Mouse (Mus musculus) embryonic facial prominence, embryonic 13.5 days (tissue): ENCODE measurements around the gene Vsx2. TPM values are rescaled to one million over a fixed set of nuclear protein-coding genes. Genes with fewer than 3 reads are reported as not detected.

Source experiments
- ATAC-seq: fragments of 200-750 bp; cut with Nextera tagmentation; 2 replicates; pipeline ENCODE4 v1.8.0; 2017; ENCODE audit warnings: low read depth; ENCODE audit not compliant: insufficient number of reproducible peaks, insufficient read depth, low FRiP score, low TSS enrichment
- H3K27ac ChIP-seq: fragments of 300-500 bp; sonication (generic); 2 replicates; pipeline ENCODE4 v1.5.1; 2015; ENCODE audit warnings: moderate library complexity, mild to moderate bottlenecking, inconsistent platforms
- H3K27me3 ChIP-seq: fragments of 300-500 bp; sonication (generic); 2 replicates; pipeline ENCODE4 v1.6.1; 2015; ENCODE audit warnings: mild to moderate bottlenecking, inconsistent platforms
- H3K36me3 ChIP-seq: fragments of 300-500 bp; sonication (generic); 2 replicates; pipeline ENCODE4 v1.6.1; 2015; ENCODE audit warnings: mild to moderate bottlenecking, inconsistent platforms
- H3K4me1 ChIP-seq: fragments of 300-500 bp; sonication (generic); 2 replicates; pipeline ENCODE4 v1.6.1; 2015; ENCODE audit warnings: inconsistent platforms
- H3K4me2 ChIP-seq: fragments of 300-500 bp; sonication (generic); 2 replicates; pipeline ENCODE4 v1.6.1; 2015; ENCODE audit warnings: moderate library complexity, mild to moderate bottlenecking, inconsistent platforms
- H3K4me3 ChIP-seq: fragments of 300-500 bp; sonication (generic); 2 replicates; pipeline ENCODE4 v1.5.1; 2015; ENCODE audit warnings: mild to moderate bottlenecking, inconsistent platforms
- H3K9ac ChIP-seq: fragments of 300-500 bp; sonication (generic); 2 replicates; pipeline ENCODE4 v1.6.1; 2015; ENCODE audit warnings: mild to moderate bottlenecking, inconsistent platforms
- H3K9me3 ChIP-seq: fragments of 300-500 bp; sonication (generic); 2 replicates; pipeline ENCODE4 v1.6.1; 2016; ENCODE audit warnings: inconsistent platforms
- WGBS: fragments of 180-500 bp; shearing (Covaris S2); methylation state at CpG from one replicate; pipeline ENCODE4 v1.1.7; 2015; ENCODE audit warnings: mixed read lengths; 5-methylcytosine and 5-hydroxymethylcytosine counted together
- polyA plus RNA-seq: library from polyadenylated mRNA; unstranded; fragments of >200 nt; fragmentation: Nextera tagmentation; extraction: Ambion mirVana; gene quantifications from 2 replicates; pipeline ENCODE4 v1.2.1, GENCODE M21; 2015

The Vsx2 gene
- polyA plus RNA-seq, 1 experiment from 2014 or later: 0.20 TPM

GRCm38 (mm10) chr12:84616977-84617630, 47.5 kb downstream of the Vsx2 start, which contains the start of gene Abcd4:
TSS of gene Abcd4 (minus strand) at chr12:84617413.
- peak; percentile 93 for ATAC-seq
- Histone ChIP-seq H3K27ac (peak within 1 kb of the TSS; percentile 73), H3K36me3 (peaks cover 10% of the 10 kb centered on the region), H3K9me3 (no peaks in the 10 kb centered on the region), H3K4me2 (peak within 1 kb of the TSS; percentile 66), H3K4me3 (peak within 1 kb of the TSS; percentile 71), H3K9ac (peak within 1 kb of the TSS; percentile 84), H3K4me1 (peaks cover 2% of the 10 kb centered on the region; the same call in 1 of the 2 replicates), H3K27me3 (no peaks in the 10 kb centered on the region)
- WGBS: under 1% methylated on average over 34 of the region's 34 CpGs

GRCm38 (mm10) chr12:84617663-84618062, 48.1 kb downstream of the Vsx2 start:
- 3% methylated on average over 10 of the region's 10 CpGs for WGBS
- Histone ChIP-seq H3K4me3 (peak overlapping the region; percentile 71), H3K27ac (peak overlapping the region; percentile 28; the same call in 1 of the 2 replicates), H3K27me3 (no peaks in the 10 kb centered on the region), H3K9me3 (no peaks in the 10 kb centered on the region), H3K36me3 (peaks cover 5% of the 10 kb centered on the region; the same call in 1 of the 2 replicates), H3K9ac (peak overlapping the region; percentile 66), H3K4me2 (peak overlapping the region; percentile 66), H3K4me1 (peaks cover 2% of the 10 kb centered on the region; the same call in 1 of the 2 replicates)
- no peak for ATAC-seq

GRCm38 (mm10) chr12:84620975-84621374, 51.4 kb downstream of the Vsx2 start:
- H3K9ac ChIP-seq: no peak overlapping the region
- H3K36me3 ChIP-seq: no peaks in the 10 kb centered on the region
- no peak overlapping the region for H3K4me3 ChIP-seq
- ATAC-seq: no peak
- H3K4me2 ChIP-seq: no peak overlapping the region
- peaks cover 5% of the 10 kb centered on the region; the same call in 1 of the 2 replicates for H3K4me1 ChIP-seq
- H3K9me3 ChIP-seq: no peaks in the 10 kb centered on the region
- peaks cover 28% of the 10 kb centered on the region for H3K27me3 ChIP-seq
- H3K27ac ChIP-seq: no peak overlapping the region

GRCm38 (mm10) chr12:84624601-84625000, 55.0 kb downstream of the Vsx2 start:
- no peaks in the 10 kb centered on the region for H3K9me3 ChIP-seq
- 20% methylated on average over 8 of the region's 8 CpGs for WGBS
- H3K4me3 ChIP-seq: no peak overlapping the region
- no peaks in the 10 kb centered on the region for H3K36me3 ChIP-seq
- H3K9ac ChIP-seq: no peak overlapping the region
- no peak overlapping the region for H3K27ac ChIP-seq
- H3K4me2 ChIP-seq: no peak overlapping the region
- peaks cover 39% of the 10 kb centered on the region for H3K27me3 ChIP-seq
- 0 out of 2 replicates have a peak, but pooled peaks cover 3% of the 10 kb centered on the region for H3K4me1 ChIP-seq
- ATAC-seq: no peak

- Histone ChIP-seq H3K27ac (no peak overlapping the region), H3K4me2 (0 out of 2 replicates have a peak overlapping the region, but pooled peaks have one; percentile 9), H3K9me3 (no peaks in the 10 kb centered on the region), H3K4me3 (no peak overlapping the region; the same call in 1 of the 2 replicates), H3K9ac (peak overlapping the region; percentile 49; the same call in 1 of the 2 replicates), H3K27me3 (peaks cover 39% of the 10 kb centered on the region), H3K36me3 (no peaks in the 10 kb centered on the region), H3K4me1 (0 out of 2 replicates have a peak, but pooled peaks cover 3% of the 10 kb centered on the region)
- 5% methylated on average over 9 of the region's 9 CpGs for WGBS
- no peak for ATAC-seq
Observed at GRCm38 (mm10) chr12:84625116-84625515, 55.6 kb downstream of the Vsx2 start.

- Histone ChIP-seq H3K36me3 (no peaks in the 10 kb centered on the region), H3K9me3 (no peaks in the 10 kb centered on the region), H3K27ac (no peak overlapping the region), H3K27me3 (peaks cover 2% of the 10 kb centered on the region; the same call in 1 of the 2 replicates), H3K4me3 (no peak overlapping the region), H3K4me1 (no peaks in the 10 kb centered on the region), H3K9ac (no peak overlapping the region), H3K4me2 (no peak overlapping the region)
- WGBS: 56% methylated on average over 3 of the region's 3 CpGs
- ATAC-seq: no peak
Observed at GRCm38 (mm10) chr12:84631867-84632266, 62.3 kb downstream of the Vsx2 start.

- ATAC-seq: no peak
- Histone ChIP-seq H3K4me1 (peaks cover 3% of the 10 kb centered on the region; the same call in 1 of the 2 replicates), H3K27ac (no peak overlapping the region), H3K9ac (no peak overlapping the region), H3K36me3 (no peaks in the 10 kb centered on the region), H3K4me2 (no peak overlapping the region), H3K27me3 (peaks cover 57% of the 10 kb centered on the region), H3K4me3 (no peak overlapping the region), H3K9me3 (no peaks in the 10 kb centered on the region)
- 11% methylated on average over 6 of the region's 6 CpGs for WGBS
Observed at GRCm38 (mm10) chr12:84640253-84640652, 70.7 kb downstream of the Vsx2 start.

- H3K9me3 ChIP-seq: no peaks in the 10 kb centered on the region
- 4% methylated on average over 9 of the region's 9 CpGs for WGBS
- peaks cover 3% of the 10 kb centered on the region; the same call in 1 of the 2 replicates for H3K4me1 ChIP-seq
- H3K27me3 ChIP-seq: peaks cover 57% of the 10 kb centered on the region
- no peak within 1 kb of the TSS for H3K9ac ChIP-seq
- no peak within 1 kb of the TSS for H3K4me3 ChIP-seq
- H3K36me3 ChIP-seq: no peaks in the 10 kb centered on the region
- ATAC-seq: no peak
- no peak within 1 kb of the TSS for H3K27ac ChIP-seq
- H3K4me2 ChIP-seq: no peak within 1 kb of the TSS
Observed at GRCm38 (mm10) chr12:84640654-84641053, 71.1 kb downstream of the Vsx2 start, which contains the start of gene Vrtn. TSS of gene Vrtn (plus strand) at chr12:84641019.

Other genes starting within 250 kb of the Vsx2 start
- 43.3 and 45.1 TPM in 2 replicates for gene Coq6, start 208.1 kb upstream of the Vsx2 start, polyA plus RNA-seq
- 4.2 and 5.5 TPM in 2 replicates for gene Fam161b, start 207.9 kb upstream of the Vsx2 start, polyA plus RNA-seq
- 10.4 and 15.7 TPM in 2 replicates for gene Entpd5, start 160.7 kb upstream of the Vsx2 start, polyA plus RNA-seq
- gene Bbof1, start 160.7 kb upstream of the Vsx2 start, polyA plus RNA-seq: 2.3 and 2.6 TPM in 2 replicates
- 27.9 and 36.2 TPM in 2 replicates for gene Rnf113a2, start 152.6 kb upstream of the Vsx2 start, polyA plus RNA-seq
- 36.7 and 39.6 TPM in 2 replicates for gene Aldh6a1, start 118.8 kb upstream of the Vsx2 start, polyA plus RNA-seq
- gene Lin52, start 118.3 kb upstream of the Vsx2 start, polyA plus RNA-seq: 25.7 and 28.2 TPM in 2 replicates
- gene Abcd4, start 47.7 kb downstream of the Vsx2 start, polyA plus RNA-seq: 17.8 and 18.0 TPM in 2 replicates
- gene Vrtn, start 71.3 kb downstream of the Vsx2 start, polyA plus RNA-seq: not detected in 2 replicates
- not detected in 2 replicates for gene Syndig1l, start 129.1 kb downstream of the Vsx2 start, polyA plus RNA-seq
- 78.2 and 79.1 TPM in 2 replicates for gene Npc2, start 203.4 kb downstream of the Vsx2 start, polyA plus RNA-seq
- gene Isca2, start 203.5 kb downstream of the Vsx2 start, polyA plus RNA-seq: 154 and 156 TPM in 2 replicates